Mouse (Mus musculus): ENCODE data around the gene Cers2. TPM values are rescaled to one million over a fixed set of nuclear protein-coding genes. Genes with fewer than 3 reads are reported as not detected.

Gene Cers2
- total RNA-seq, 2 experiments from 2014 or later: 239 to 254 TPM

- DNase-seq: no peak
Measured at GRCm38 (mm10) chr3:95287541-95287940, 27.1 kb upstream of the Cers2 start.

DNA sequence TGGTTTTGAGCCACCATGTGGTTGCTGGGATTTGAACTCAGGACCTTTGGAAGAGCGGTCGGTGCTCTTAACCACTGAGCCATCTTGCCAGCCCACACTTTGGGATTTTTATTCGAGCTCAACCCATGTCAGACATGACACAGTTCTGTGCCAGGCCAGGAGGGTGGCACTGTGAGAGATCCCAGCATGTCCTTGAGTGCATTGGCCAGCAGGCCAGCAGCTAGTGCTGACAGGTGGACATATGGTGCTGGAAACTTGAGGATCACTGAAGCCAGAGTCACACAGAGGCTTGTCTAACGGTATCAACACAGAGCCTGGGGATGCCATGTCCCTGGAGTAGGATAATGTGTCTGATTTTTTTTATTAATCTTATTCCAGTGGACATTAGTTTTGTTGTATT, 25.2 kb upstream of the Cers2 start:
- no peak for DNase-seq

- no peak for DNase-seq
Measured at GRCm38 (mm10) chr3:95290156-95290555, 24.4 kb upstream of the Cers2 start.

DNA sequence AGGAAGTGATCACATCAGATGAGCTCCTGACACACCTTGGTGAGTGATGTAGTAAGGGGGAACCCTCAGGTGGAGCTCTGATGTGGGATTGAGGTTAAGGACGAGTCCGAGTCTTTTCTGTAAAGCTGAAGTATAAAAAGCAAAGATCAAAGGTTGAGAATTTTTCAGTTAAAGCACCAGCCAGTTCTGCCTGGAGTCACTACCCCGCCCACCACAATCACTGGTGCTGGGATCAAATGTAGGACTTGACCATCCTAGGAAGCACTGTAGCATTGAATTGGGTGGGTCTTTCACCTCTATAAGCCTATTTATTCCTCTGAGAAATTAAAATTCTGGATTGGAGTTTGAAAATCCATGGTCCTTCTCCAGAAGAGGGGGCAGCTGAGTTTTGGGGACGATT, 23.6 kb upstream of the Cers2 start:
- DNase-seq: no peak

GRCm38 (mm10) chr3:95292899-95293298, 21.7 kb upstream of the Cers2 start:
- DNase-seq: no peak

DNA sequence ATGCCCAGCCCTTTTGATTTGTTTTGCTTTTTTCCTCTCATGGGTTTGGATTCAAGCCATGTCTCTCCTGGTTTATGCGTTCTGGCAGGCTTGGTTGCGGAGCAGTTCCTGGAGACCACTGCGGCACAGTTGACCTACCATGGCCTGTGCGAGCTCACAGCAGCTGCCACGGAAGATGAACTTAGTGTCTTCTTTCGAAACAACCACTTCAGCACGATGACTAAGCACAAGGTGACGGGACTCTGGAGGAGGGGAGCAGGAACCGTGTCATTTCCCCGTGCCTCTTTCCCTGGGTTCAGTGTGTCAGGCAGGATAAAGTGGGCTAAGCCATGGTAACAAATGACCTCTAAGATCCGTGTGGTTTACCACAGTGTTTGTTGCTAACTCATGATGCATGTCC, 21.1 kb upstream of the Cers2 start:
- peak; percentile 55 to 67 for DNase-seq

DNA sequence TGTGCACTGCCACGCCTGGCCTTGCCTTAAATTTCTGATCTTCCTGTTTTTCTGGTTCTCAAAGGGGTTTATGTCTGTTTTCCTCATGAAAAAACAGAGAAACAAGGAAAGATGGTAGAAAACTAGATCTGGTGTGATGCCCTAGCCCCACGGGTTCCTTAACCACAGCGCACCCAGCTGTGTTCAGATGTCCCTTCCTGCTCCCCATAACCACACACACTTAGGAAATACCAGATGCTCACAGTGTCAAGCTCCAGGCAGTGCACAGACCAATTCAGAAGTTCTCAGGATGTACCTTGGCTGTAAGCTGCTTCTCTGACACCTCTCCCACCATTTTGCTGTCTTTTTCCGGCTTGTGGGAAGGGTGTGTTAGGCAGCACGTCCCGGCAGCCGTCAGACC, 20.3 kb upstream of the Cers2 start:
- DNase-seq: no peak

GRCm38 (mm10) chr3:95294718-95295117, 19.9 kb upstream of the Cers2 start:
- no peak for DNase-seq

DNA sequence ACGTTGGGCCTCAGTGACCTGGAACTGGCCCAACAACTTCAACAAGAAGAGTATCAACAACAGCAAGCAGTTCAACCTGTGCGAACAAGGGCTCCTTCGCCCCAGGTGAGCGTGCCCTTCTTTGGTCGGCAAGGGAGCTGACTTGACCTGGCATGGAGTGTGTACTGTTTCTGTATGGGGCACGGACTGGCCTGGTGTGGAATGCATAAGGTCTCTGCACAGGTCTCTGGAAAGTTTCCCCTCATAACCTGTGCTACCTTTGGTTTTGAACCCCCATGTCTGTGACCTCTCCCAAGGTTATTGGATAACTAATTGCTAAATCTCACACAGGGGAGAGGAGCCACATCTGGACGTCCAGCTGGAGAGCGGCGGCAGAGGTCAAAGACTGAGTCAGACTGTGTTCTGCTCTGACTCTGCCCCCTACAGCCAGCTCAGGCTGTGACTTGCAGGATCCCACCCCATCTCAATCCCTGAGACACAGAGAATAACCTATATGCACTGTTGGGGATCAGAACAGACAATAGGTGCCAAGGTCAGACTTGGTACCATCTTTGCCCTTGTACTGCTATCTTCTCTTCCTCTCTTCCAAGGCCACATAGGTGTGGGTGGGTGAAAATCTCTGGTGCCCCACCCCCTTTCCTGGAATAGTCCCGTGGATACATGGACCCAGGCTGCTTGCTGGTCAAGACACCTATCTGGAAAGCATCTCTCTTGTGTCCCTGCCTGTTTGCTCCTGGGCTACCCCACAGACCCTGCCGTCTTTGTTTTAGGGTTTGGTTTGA, 19.1 kb upstream of the Cers2 start:
- DNase-seq: peak; percentile 61 to 66

DNA sequence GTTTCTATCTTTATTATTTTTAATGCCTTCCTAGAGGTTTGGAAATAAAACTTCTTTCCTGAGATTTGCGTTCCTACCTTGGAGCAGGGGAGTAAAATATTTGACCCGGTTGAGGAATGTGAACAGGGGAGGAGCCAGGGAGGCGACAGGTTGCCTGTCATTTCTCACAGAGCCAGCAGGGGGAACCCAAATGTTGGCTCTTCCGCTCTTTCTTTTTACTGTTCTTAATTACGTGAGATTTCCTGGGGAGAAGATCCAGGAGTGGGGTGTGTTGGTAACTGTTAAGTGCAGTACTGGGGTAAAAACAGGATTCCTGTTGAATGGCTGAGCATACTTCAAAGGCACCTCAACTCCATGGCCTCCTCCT, 18.5 kb upstream of the Cers2 start:
- DNase-seq: peak in 1 of 2 experiments; percentile 62

GRCm38 (mm10) chr3:95298018-95298417, 16.6 kb upstream of the Cers2 start:
- no peak for DNase-seq

DNA sequence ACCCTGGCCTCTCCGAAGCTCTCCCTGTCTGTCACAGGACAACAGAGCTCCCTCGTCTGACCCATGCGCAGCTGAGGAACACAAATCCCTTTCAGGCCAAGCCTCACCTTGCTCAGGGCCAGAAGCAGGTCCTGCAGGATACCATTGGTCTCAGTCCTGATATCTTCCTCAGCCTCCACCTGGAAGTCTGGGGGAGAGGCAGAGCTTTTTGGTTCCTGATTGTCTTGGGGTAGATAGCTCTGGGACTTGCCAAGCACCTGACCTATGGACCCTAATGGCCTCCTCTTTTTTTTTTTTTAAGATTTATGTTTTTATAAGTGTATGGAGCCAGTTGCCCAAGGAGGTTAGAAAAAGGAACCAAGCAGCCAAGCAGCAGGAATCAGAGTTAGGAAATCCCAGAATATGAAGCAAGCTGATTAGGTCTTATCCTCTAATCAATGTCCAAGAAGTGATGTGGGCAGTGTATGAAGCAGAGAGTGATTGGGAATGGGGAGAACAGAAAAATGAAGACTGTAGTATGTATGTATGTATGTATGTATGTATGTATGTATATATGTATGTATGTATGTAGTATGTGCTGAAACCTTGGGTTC, 13.3 kb upstream of the Cers2 start:
- DNase-seq: no peak

GRCm38 (mm10) chr3:95306244-95306643, 8.3 kb upstream of the Cers2 start:
- DNase-seq: no peak

GRCm38 (mm10) chr3:95307100-95307499, 7.5 kb upstream of the Cers2 start, which contains the start of gene Anxa9:
Anxa9 (minus strand) TSS chr3:95307176.
- DNase-seq: no peak

- DNase-seq: no peak
Measured at GRCm38 (mm10) chr3:95310496-95310895, 4.1 kb upstream of the Cers2 start.

GRCm38 (mm10) chr3:95310968-95311882, 3.4 kb upstream of the Cers2 start:
- peak; percentile 68 to 71 for DNase-seq

- peak; percentile 77 to 83 for DNase-seq
Measured at GRCm38 (mm10) chr3:95312623-95313022, 2.0 kb upstream of the Cers2 start.

GRCm38 (mm10) chr3:95313476-95313875, 1.1 kb upstream of the Cers2 start:
- no peak for DNase-seq

DNA sequence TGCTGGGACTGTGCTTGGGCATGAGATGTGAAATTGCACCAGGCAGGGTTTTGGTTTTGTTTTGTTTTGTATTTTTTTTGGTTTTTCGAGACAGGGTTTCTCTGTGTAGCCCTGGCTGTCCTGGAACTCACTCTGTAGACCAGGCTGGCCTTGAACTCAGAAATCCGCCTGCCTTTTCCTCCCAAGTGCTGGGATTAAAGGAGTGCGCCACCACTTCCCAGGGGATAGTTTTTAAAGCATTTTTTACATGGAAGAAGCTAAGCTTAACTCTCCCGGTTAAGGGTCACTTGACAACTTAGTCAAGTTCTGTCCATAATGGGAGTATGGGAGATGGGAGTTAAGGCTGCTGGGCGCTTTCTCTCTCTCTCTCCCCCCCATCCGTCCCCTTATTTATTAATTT, 516 bp upstream of the Cers2 start:
- no peak for DNase-seq

- DNase-seq: peak; percentile 97
Measured at GRCm38 (mm10) chr3:95315094-95315843, 678 bp downstream of the Cers2 start.

GRCm38 (mm10) chr3:95315844-95316550, 1.4 kb downstream of the Cers2 start:
- DNase-seq: no peak
